Mouse (Mus musculus) embryonic facial prominence, embryonic 10.5 days (tissue): ENCODE measurements at regions not wholly inside any gene's neighbourhood (a gene's known extent, or its start where the extent isn't known, plus 50 kb on each side); places are given as distances from the start of the nearest gene placed in this dataset.

ENCODE experiments used
- DNase-seq: peaks from one replicate; pipeline ENCODE4 v3.0.0-alpha.2; 2017; ENCODE audit warnings: low spot score
- H3K27ac ChIP-seq: fragments of 300-500 bp; sonication (generic); replicated peaks from 2 replicates; pipeline ENCODE4 v1.5.1; 2016; ENCODE audit warnings: mild to moderate bottlenecking
- H3K27me3 ChIP-seq: fragments of 300-500 bp; sonication (generic); replicated peaks from 2 replicates; pipeline ENCODE4 v1.6.1; 2016; ENCODE audit warnings: low read depth, mild to moderate bottlenecking; ENCODE audit not compliant: poor library complexity, severe bottlenecking
- H3K36me3 ChIP-seq: fragments of 300-500 bp; sonication (generic); replicated peaks from 2 replicates; pipeline ENCODE4 v1.6.1; 2016; ENCODE audit warnings: mild to moderate bottlenecking, moderate library complexity
- H3K4me1 ChIP-seq: fragments of 300-500 bp; sonication (generic); 2 replicates; pipeline ENCODE4 v1.6.1; 2016
- H3K4me3 ChIP-seq: fragments of 300-500 bp; sonication (generic); 2 replicates; pipeline ENCODE4 v1.5.1; 2016; ENCODE audit warnings: mild to moderate bottlenecking, moderate library complexity
- H3K9me3 ChIP-seq: fragments of 300-500 bp; sonication (generic); 2 replicates; pipeline ENCODE4 v1.6.1; 2016; ENCODE audit warnings: mild to moderate bottlenecking
- WGBS: fragments of 180-500 bp; shearing (Covaris S2); methylation state at CpG from one replicate; pipeline ENCODE4 v1.1.7; 2016; 5-methylcytosine and 5-hydroxymethylcytosine counted together

- H3K4me1 ChIP-seq, result peaks cover 43% of the 10 kb centered on the region
- no peak overlapping the region for H3K4me3 ChIP-seq
- H3K27me3 ChIP-seq, result peaks cover 41% of the 10 kb centered on the region
- no peak overlapping the region for H3K27ac ChIP-seq
- no peaks in the 10 kb centered on the region for H3K36me3 ChIP-seq
- no peaks in the 10 kb centered on the region for H3K9me3 ChIP-seq
- DNase-seq, result peak; percentile 37
Observed at GRCm38 (mm10) chr6:99842723-99843122, 116.5 kb upstream of the Prok2 start.

GRCm38 (mm10) chr6:99840823-99841222 is 114.6 kb upstream of the Prok2 start:
- H3K36me3 ChIP-seq, result no peaks in the 10 kb centered on the region
- no peak for DNase-seq
- H3K4me1 ChIP-seq, result peaks cover 34% of the 10 kb centered on the region
- H3K4me3 ChIP-seq, result no peak overlapping the region
- no peaks in the 10 kb centered on the region for H3K9me3 ChIP-seq
- WGBS, result 92% methylated on average over 6 of the region's 6 CpGs
- H3K27ac ChIP-seq, result no peak overlapping the region
- H3K27me3 ChIP-seq, result peaks cover 26% of the 10 kb centered on the region

GRCm38 (mm10) chr6:99833323-99833722 is 107.1 kb upstream of the Prok2 start:
- Histone ChIP-seq H3K27me3 (no peaks in the 10 kb centered on the region), H3K9me3 (no peaks in the 10 kb centered on the region), H3K4me3 (no peak overlapping the region), H3K4me1 (peaks cover 10% of the 10 kb centered on the region), H3K36me3 (no peaks in the 10 kb centered on the region), H3K27ac (no peak overlapping the region)
- DNase-seq, result peak; percentile 22
- WGBS, result 61% methylated on average over 3 of the region's 3 CpGs

- DNase-seq, result no peak
- Histone ChIP-seq H3K4me3 (no peak overlapping the region), H3K36me3 (no peaks in the 10 kb centered on the region), H3K27me3 (0 out of 2 replicates have a peak, but pooled peaks cover 11% of the 10 kb centered on the region), H3K27ac (no peak overlapping the region), H3K9me3 (no peaks in the 10 kb centered on the region), H3K4me1 (peaks cover 17% of the 10 kb centered on the region)
- 88% methylated on average over 5 of the region's 5 CpGs for WGBS
Observed at GRCm38 (mm10) chr6:99827625-99828024, 101.4 kb upstream of the Prok2 start.

GRCm38 (mm10) chr6:99824808-99825207 is 98.6 kb upstream of the Prok2 start:
- 75% methylated on average over 6 of the region's 6 CpGs for WGBS
- no peaks in the 10 kb centered on the region for H3K36me3 ChIP-seq
- H3K4me1 ChIP-seq, result peaks cover 20% of the 10 kb centered on the region
- H3K27me3 ChIP-seq, result 0 out of 2 replicates have a peak, but pooled peaks cover 20% of the 10 kb centered on the region
- H3K9me3 ChIP-seq, result no peaks in the 10 kb centered on the region
- no peak for DNase-seq
- H3K4me3 ChIP-seq, result no peak overlapping the region
- no peak overlapping the region for H3K27ac ChIP-seq

- no peaks in the 10 kb centered on the region for H3K9me3 ChIP-seq
- WGBS, result 89% methylated on average over 2 of the region's 2 CpGs
- H3K36me3 ChIP-seq, result no peaks in the 10 kb centered on the region
- peaks cover 26% of the 10 kb centered on the region; the same call in 1 of the 2 replicates for H3K27me3 ChIP-seq
- peaks cover 32% of the 10 kb centered on the region for H3K4me1 ChIP-seq
- H3K27ac ChIP-seq, result no peak overlapping the region
- no peak for DNase-seq
- H3K4me3 ChIP-seq, result no peak overlapping the region
Observed at GRCm38 (mm10) chr6:99822471-99822870, 96.3 kb upstream of the Prok2 start.

- WGBS, result 48% methylated on average over 8 of the region's 8 CpGs
- peak overlapping the region; percentile 24; the same call in 1 of the 2 replicates for H3K27ac ChIP-seq
- no peaks in the 10 kb centered on the region for H3K36me3 ChIP-seq
- H3K4me1 ChIP-seq, result peaks cover 27% of the 10 kb centered on the region
- H3K27me3 ChIP-seq, result peaks cover 35% of the 10 kb centered on the region
- no peak overlapping the region for H3K4me3 ChIP-seq
- DNase-seq, result peak; percentile 25
- no peaks in the 10 kb centered on the region for H3K9me3 ChIP-seq
Observed at GRCm38 (mm10) chr6:99819255-99819929, 93.2 kb upstream of the Prok2 start.

GRCm38 (mm10) chr6:99818486-99818885 is 92.3 kb upstream of the Prok2 start:
- no peaks in the 10 kb centered on the region for H3K9me3 ChIP-seq
- H3K27me3 ChIP-seq, result peaks cover 42% of the 10 kb centered on the region
- 87% methylated on average over 6 of the region's 6 CpGs for WGBS
- H3K4me1 ChIP-seq, result peaks cover 21% of the 10 kb centered on the region
- DNase-seq, result no peak
- H3K27ac ChIP-seq, result no peak overlapping the region
- no peak overlapping the region for H3K4me3 ChIP-seq
- H3K36me3 ChIP-seq, result no peaks in the 10 kb centered on the region

- DNase-seq, result no peak
- Histone ChIP-seq H3K4me1 (peaks cover 21% of the 10 kb centered on the region), H3K27me3 (peaks cover 38% of the 10 kb centered on the region), H3K9me3 (no peaks in the 10 kb centered on the region), H3K36me3 (no peaks in the 10 kb centered on the region), H3K4me3 (no peak overlapping the region), H3K27ac (no peak overlapping the region)
- 88% methylated on average over 1 of the region's 1 CpGs for WGBS
Observed at GRCm38 (mm10) chr6:99817245-99817644, 91.1 kb upstream of the Prok2 start.

GRCm38 (mm10) chr6:99813102-99813501 is 86.9 kb upstream of the Prok2 start:
- Histone ChIP-seq H3K4me1 (peaks cover 16% of the 10 kb centered on the region), H3K4me3 (no peak overlapping the region), H3K9me3 (no peaks in the 10 kb centered on the region), H3K27me3 (peaks cover 47% of the 10 kb centered on the region), H3K36me3 (no peaks in the 10 kb centered on the region), H3K27ac (no peak overlapping the region)
- 93% methylated on average over 4 of the region's 4 CpGs for WGBS
- no peak for DNase-seq

GRCm38 (mm10) chr6:99811842-99812241 is 85.7 kb upstream of the Prok2 start:
- H3K4me3 ChIP-seq, result no peak overlapping the region
- no peaks in the 10 kb centered on the region for H3K36me3 ChIP-seq
- H3K27ac ChIP-seq, result no peak overlapping the region
- 82% methylated on average over 4 of the region's 4 CpGs for WGBS
- peaks cover 47% of the 10 kb centered on the region for H3K27me3 ChIP-seq
- H3K9me3 ChIP-seq, result 0 out of 2 replicates have a peak, but pooled peaks cover under 1% of the 10 kb centered on the region
- no peak for DNase-seq
- H3K4me1 ChIP-seq, result peaks cover 16% of the 10 kb centered on the region

GRCm38 (mm10) chr6:99810974-99811798 is 85.0 kb upstream of the Prok2 start:
- peaks cover 47% of the 10 kb centered on the region for H3K27me3 ChIP-seq
- 0 out of 2 replicates have a peak overlapping the region, but pooled peaks have one; percentile 14 for H3K27ac ChIP-seq
- 75% methylated on average over 9 of the region's 9 CpGs for WGBS
- no peak for DNase-seq
- no peak overlapping the region for H3K4me3 ChIP-seq
- no peaks in the 10 kb centered on the region for H3K36me3 ChIP-seq
- peaks cover 16% of the 10 kb centered on the region for H3K4me1 ChIP-seq
- 0 out of 2 replicates have a peak, but pooled peaks cover 6% of the 10 kb centered on the region for H3K9me3 ChIP-seq

GRCm38 (mm10) chr6:99804905-99805245 is 78.7 kb upstream of the Prok2 start:
- H3K27me3 ChIP-seq, result peaks cover 52% of the 10 kb centered on the region
- peaks cover 23% of the 10 kb centered on the region for H3K4me1 ChIP-seq
- peak; percentile 55 for DNase-seq
- peak overlapping the region; percentile 75 for H3K27ac ChIP-seq
- 0 out of 2 replicates have a peak, but pooled peaks cover 6% of the 10 kb centered on the region for H3K9me3 ChIP-seq
- no peaks in the 10 kb centered on the region for H3K36me3 ChIP-seq
- H3K4me3 ChIP-seq, result peak overlapping the region; percentile 45
- WGBS, result 16% methylated on average over 10 of the region's 10 CpGs
